Mouse (Mus musculus): Measurements from ENCODE around the gene Gm10309.

Gm10309 gene

GRCm38 (mm10) chr17:86476674-86477073 lies 28.4 kb downstream of the Gm10309 start:
- no peak for ATAC-seq (ENCODE audit: low TSS enrichment)

GRCm38 (mm10) chr17:86471684-86472083 lies 33.3 kb downstream of the Gm10309 start:
- ATAC-seq (ENCODE audit: low TSS enrichment), result peak; percentile 27; the same call in 1 of the 2 replicates

- ATAC-seq (ENCODE audit: low TSS enrichment), result no peak
These were observed 34.9 kb downstream of the Gm10309 start for GRCm38 (mm10) chr17:86470160-86470559.

GRCm38 (mm10) chr17:86467967-86468366 lies 37.1 kb downstream of the Gm10309 start:
- no peak for ATAC-seq (ENCODE audit: low TSS enrichment)

GRCm38 (mm10) chr17:86467291-86467898 lies 37.6 kb downstream of the Gm10309 start:
- no peak for ATAC-seq (ENCODE audit: low TSS enrichment)

- ATAC-seq (ENCODE audit: low TSS enrichment), result no peak
These were observed 38.2 kb downstream of the Gm10309 start for GRCm38 (mm10) chr17:86466871-86467270.

GRCm38 (mm10) chr17:86466412-86466811 lies 38.6 kb downstream of the Gm10309 start:
- no peak for ATAC-seq (ENCODE audit: low TSS enrichment)

- no peak for ATAC-seq (ENCODE audit: low TSS enrichment)
These were observed 39.2 kb downstream of the Gm10309 start for GRCm38 (mm10) chr17:86465865-86466264.

GRCm38 (mm10) chr17:86464689-86465363 lies 40.2 kb downstream of the Gm10309 start:
- peak; percentile 55 for ATAC-seq (ENCODE audit: low TSS enrichment)

GRCm38 (mm10) chr17:86464197-86464596 lies 40.8 kb downstream of the Gm10309 start:
- ATAC-seq (ENCODE audit: low TSS enrichment), result no peak

GRCm38 (mm10) chr17:86463369-86463768 lies 41.7 kb downstream of the Gm10309 start:
- ATAC-seq (ENCODE audit: low TSS enrichment), result no peak

- ATAC-seq (ENCODE audit: low TSS enrichment), result peak; percentile 32
These were observed 44.2 kb downstream of the Gm10309 start for GRCm38 (mm10) chr17:86460645-86461430.

- ATAC-seq (ENCODE audit: low TSS enrichment), result no peak
These were observed 46.6 kb downstream of the Gm10309 start for GRCm38 (mm10) chr17:86458302-86458980.

- ATAC-seq (ENCODE audit: low TSS enrichment), result no peak
These were observed 48.5 kb downstream of the Gm10309 start for GRCm38 (mm10) chr17:86456512-86456911.

- ATAC-seq (ENCODE audit: low TSS enrichment), result no peak
These were observed 50.7 kb downstream of the Gm10309 start for GRCm38 (mm10) chr17:86454351-86454706.

- no peak for ATAC-seq (ENCODE audit: low TSS enrichment)
These were observed 51.2 kb downstream of the Gm10309 start for GRCm38 (mm10) chr17:86453673-86454350.

- no peak for ATAC-seq (ENCODE audit: low TSS enrichment)
These were observed 52.1 kb downstream of the Gm10309 start for GRCm38 (mm10) chr17:86452934-86453333.
